Mouse (Mus musculus) kidney, embryonic 16.5 days (tissue): Measurements from ENCODE around the gene Pbx1. TPM values are rescaled to one million over a fixed set of nuclear protein-coding genes. Genes with fewer than 3 reads are reported as not detected.

Experiments used
- ATAC-seq: fragments of 200-750 bp; cut with Nextera tagmentation; 2 replicates; pipeline ENCODE4 v1.8.0; 2017; ENCODE audit warnings: moderate TSS enrichment; ENCODE audit not compliant: low FRiP score, low TSS enrichment
- H3K27ac ChIP-seq: fragments of 300-500 bp; sonication (generic); 2 replicates; pipeline ENCODE4 v1.5.1; 2014; ENCODE audit warnings: low read length
- H3K27me3 ChIP-seq: fragments of 300-500 bp; sonication (generic); 2 replicates; pipeline ENCODE4 v1.6.1; 2014; ENCODE audit warnings: low read length, control low read depth, mixed read lengths; ENCODE audit not compliant: insufficient read depth
- H3K36me3 ChIP-seq: fragments of 300-500 bp; sonication (generic); 2 replicates; pipeline ENCODE4 v1.6.1; 2014; ENCODE audit warnings: low read length, control low read depth, mixed read lengths; ENCODE audit not compliant: insufficient read depth
- H3K4me1 ChIP-seq: fragments of 300-500 bp; sonication (generic); 2 replicates; pipeline ENCODE4 v1.6.1; 2014; ENCODE audit warnings: low read length, control low read depth, mixed read lengths; ENCODE audit not compliant: insufficient read depth
- H3K4me2 ChIP-seq: fragments of 300-500 bp; sonication (generic); replicated peaks from 2 replicates; pipeline ENCODE4 v1.6.1; 2014; ENCODE audit warnings: low read depth, low read length
- H3K4me3 ChIP-seq: fragments of 300-500 bp; sonication (generic); 2 replicates; pipeline ENCODE4 v1.5.1; 2014; ENCODE audit warnings: mild to moderate bottlenecking, low read length
- H3K9ac ChIP-seq: fragments of 300-500 bp; sonication (generic); replicated peaks from 2 replicates; pipeline ENCODE4 v1.6.1; 2014; ENCODE audit warnings: low read length
- H3K9me3 ChIP-seq: fragments of 300-500 bp; sonication (generic); 2 replicates; pipeline ENCODE4 v1.6.1; 2016; ENCODE audit warnings: low read length, control low read depth
- WGBS: fragments of 180-500 bp; shearing (Covaris S2); extraction: QIAGEN DNeasy Blood & Tissue Kit; methylation state at CpG from one replicate; pipeline ENCODE4 v1.1.7; 2014; 5-methylcytosine and 5-hydroxymethylcytosine counted together
- polyA plus RNA-seq: library from polyadenylated mRNA; unstranded; fragments of >200 nt; fragmentation: Nextera tagmentation; extraction: Ambion mirVana; gene quantifications from 2 replicates; pipeline ENCODE4 v1.2.1, GENCODE M21; 2015

The Pbx1 gene
- polyA plus RNA-seq, 1 experiment from 2014 or later, result 67.3 TPM

GRCm38 (mm10) chr1:168410054-168410453 is 22.0 kb downstream of the Pbx1 start:
- Histone ChIP-seq H3K4me3 (no peak overlapping the region), H3K27me3 (no peaks in the 10 kb centered on the region), H3K27ac (peak overlapping the region; percentile 61), H3K36me3 (peaks cover 11% of the 10 kb centered on the region; the same call in 1 of the 2 replicates), H3K9me3 (no peaks in the 10 kb centered on the region), H3K4me2 (no peak overlapping the region), H3K9ac (no peak overlapping the region), H3K4me1 (peaks cover 67% of the 10 kb centered on the region)
- ATAC-seq, result peak; percentile 67
- 20% methylated on average over 1 of the region's 1 CpGs for WGBS

- 53% methylated on average over 10 of the region's 10 CpGs for WGBS
- peaks cover 74% of the 10 kb centered on the region for H3K4me1 ChIP-seq
Measured at GRCm38 (mm10) chr1:168408757-168409156, 23.3 kb downstream of the Pbx1 start.

GRCm38 (mm10) chr1:168407958-168408357 is 24.1 kb downstream of the Pbx1 start:
- peak overlapping the region; percentile 69; the same call in 1 of the 2 replicates for H3K27ac ChIP-seq

More at GRCm38 (mm10) chr1:168408757-168409156, 23.3 kb downstream of the Pbx1 start:
- Histone ChIP-seq H3K4me3 (no peak overlapping the region), H3K4me2 (no peak overlapping the region), H3K27ac (peak overlapping the region; percentile 36), H3K9ac (no peak overlapping the region), H3K36me3 (peaks cover 5% of the 10 kb centered on the region; the same call in 1 of the 2 replicates), H3K9me3 (no peaks in the 10 kb centered on the region), H3K27me3 (no peaks in the 10 kb centered on the region)
- ATAC-seq, result no peak

GRCm38 (mm10) chr1:168406291-168406675 is 25.8 kb downstream of the Pbx1 start:
- peaks cover 85% of the 10 kb centered on the region for H3K4me1 ChIP-seq
- WGBS, result 41% methylated on average over 8 of the region's 8 CpGs
- H3K9me3 ChIP-seq, result no peaks in the 10 kb centered on the region
- H3K27me3 ChIP-seq, result no peaks in the 10 kb centered on the region
- peaks cover 10% of the 10 kb centered on the region for H3K36me3 ChIP-seq
- ATAC-seq, result no peak
- H3K4me3 ChIP-seq, result no peak overlapping the region
- H3K27ac ChIP-seq, result peak overlapping the region; percentile 73
- peak overlapping the region; percentile 18; the same call in 1 of the 2 replicates for H3K4me2 ChIP-seq
- H3K9ac ChIP-seq, result 0 out of 2 replicates have a peak overlapping the region, but pooled peaks have one; percentile 35

More at GRCm38 (mm10) chr1:168407958-168408357, 24.1 kb downstream of the Pbx1 start:
- no peak for ATAC-seq
- 71% methylated on average over 7 of the region's 7 CpGs for WGBS
- Histone ChIP-seq H3K27me3 (no peaks in the 10 kb centered on the region), H3K4me1 (peaks cover 81% of the 10 kb centered on the region), H3K36me3 (peaks cover under 1% of the 10 kb centered on the region; the same call in 1 of the 2 replicates), H3K9me3 (no peaks in the 10 kb centered on the region), H3K9ac (peak overlapping the region; percentile 14; the same call in 1 of the 2 replicates), H3K4me3 (no peak overlapping the region), H3K4me2 (no peak overlapping the region)

GRCm38 (mm10) chr1:168405645-168406290 is 26.3 kb downstream of the Pbx1 start:
- H3K4me3 ChIP-seq, result no peak overlapping the region
- H3K9me3 ChIP-seq, result no peaks in the 10 kb centered on the region
- H3K27me3 ChIP-seq, result no peaks in the 10 kb centered on the region
- peak overlapping the region; percentile 18; the same call in 1 of the 2 replicates for H3K4me2 ChIP-seq
- peaks cover 14% of the 10 kb centered on the region for H3K36me3 ChIP-seq
- peaks cover 80% of the 10 kb centered on the region for H3K4me1 ChIP-seq
- ATAC-seq, result peak; percentile 39; the same call in 1 of the 2 replicates
- peak overlapping the region; percentile 73 for H3K27ac ChIP-seq
- H3K9ac ChIP-seq, result 0 out of 2 replicates have a peak overlapping the region, but pooled peaks have one; percentile 24
- whole genome bisulfite sequencing, result 24% methylated on average over 10 of the region's 12 CpGs

- Histone ChIP-seq H3K27ac (no peak overlapping the region), H3K36me3 (peaks cover 23% of the 10 kb centered on the region), H3K27me3 (no peaks in the 10 kb centered on the region), H3K9me3 (no peaks in the 10 kb centered on the region), H3K4me1 (peaks cover 61% of the 10 kb centered on the region), H3K4me3 (no peak overlapping the region), H3K4me2 (no peak overlapping the region), H3K9ac (no peak overlapping the region)
- ATAC-seq, result peak; percentile 53; the same call in 1 of the 2 replicates
- WGBS, result 20% methylated on average over 2 of the region's 2 CpGs
Measured at GRCm38 (mm10) chr1:168403529-168403928, 28.5 kb downstream of the Pbx1 start.

- H3K27ac ChIP-seq, result no peak overlapping the region
- ATAC-seq, result peak; percentile 49
Measured at GRCm38 (mm10) chr1:168402683-168403082, 29.4 kb downstream of the Pbx1 start.

GRCm38 (mm10) chr1:168395523-168396159 is 36.4 kb downstream of the Pbx1 start:
- WGBS, result 69% methylated on average over 3 of the region's 3 CpGs
- Histone ChIP-seq H3K36me3 (peaks cover 31% of the 10 kb centered on the region), H3K9me3 (no peaks in the 10 kb centered on the region), H3K27ac (no peak overlapping the region), H3K4me2 (no peak overlapping the region), H3K27me3 (no peaks in the 10 kb centered on the region), H3K4me3 (no peak overlapping the region), H3K4me1 (peaks cover 48% of the 10 kb centered on the region), H3K9ac (no peak overlapping the region)
- no peak for ATAC-seq

More at GRCm38 (mm10) chr1:168402683-168403082, 29.4 kb downstream of the Pbx1 start:
- peaks cover 26% of the 10 kb centered on the region for H3K36me3 ChIP-seq
- WGBS, result 29% methylated on average over 7 of the region's 7 CpGs
- no peak overlapping the region for H3K9ac ChIP-seq
- H3K4me1 ChIP-seq, result peaks cover 53% of the 10 kb centered on the region
- no peaks in the 10 kb centered on the region for H3K9me3 ChIP-seq
- no peak overlapping the region for H3K4me2 ChIP-seq
- H3K27me3 ChIP-seq, result no peaks in the 10 kb centered on the region
- H3K4me3 ChIP-seq, result no peak overlapping the region

- Histone ChIP-seq H3K4me2 (no peak overlapping the region), H3K4me1 (peaks cover 55% of the 10 kb centered on the region), H3K9ac (no peak overlapping the region), H3K27me3 (no peaks in the 10 kb centered on the region), H3K27ac (0 out of 2 replicates have a peak overlapping the region, but pooled peaks have one; percentile 0), H3K4me3 (no peak overlapping the region), H3K36me3 (peaks cover 28% of the 10 kb centered on the region), H3K9me3 (no peaks in the 10 kb centered on the region)
- WGBS, result 67% methylated on average over 6 of the region's 6 CpGs
- ATAC-seq, result no peak
Measured at GRCm38 (mm10) chr1:168394535-168394934, 37.5 kb downstream of the Pbx1 start.
